Mouse (Mus musculus) liver, adult 2 months (tissue): ENCODE results near the gene Spin1.

Experiments
- CTCF ChIP-seq: fragments of 200-500 bp; IDR thresholded peaks from 2 replicates; pipeline ENCODE4 v1.5.1; 2011; ENCODE audit warnings: low read depth, low read length, control low read depth
- POLR2A ChIP-seq: fragments of 200-500 bp; IDR thresholded peaks from 2 replicates; pipeline ENCODE4 v1.6.1; 2011; ENCODE audit warnings: low read length, control low read depth; ENCODE audit not compliant: insufficient read depth; ENCODE audit errors: extremely low read depth

GRCm38 (mm10) chr13:51071063-51071680 lies 29.5 kb upstream of the Spin1 start:
- no peak for TF ChIP-seq CTCF
- no peak for TF ChIP-seq POLR2A
